ENCODE assay signal across 13 mouse cellular contexts in genomic region chr10:8055293-8055692, GRCm38 (mm10).
DNase-seq lines count a peak whose midpoint lies in the region.
"Had no signal": no experiment of that assay in that cellular context is flagged by ENCODE, and none has a peak within 500 bp of the region (broad histone marks: within the 10 kb centered on the region; RNA-seq: fewer than 3 reads in every experiment).

No protein-coding gene starts in this region.

- no peaks in the 10 kb centered on the region for H3K36me3 ChIP-seq in megakaryocyte, embryonic 14.5 days (replicated peaks; ENCODE audit: low read length)
- H3K36me3 ChIP-seq: embryonic facial prominence, embryonic 12.5 days; liver, embryonic 13.5 days; neural tube, embryonic 15.5 days had no signal

- peak; percentile 69 for DNase-seq in CD4-positive, CD25-positive, alpha-beta regulatory T cell, adult 2 months (ENCODE audit: low read depth, low spot score)
- peak; percentile 10 for DNase-seq in R1 (ENCODE audit: low read depth, low spot score)
- peak; percentile 63 to 64 for DNase-seq in thymus, postnatal 10 days (ENCODE audit: low spot score in 2 of 2)
- no peak for DNase-seq in gastrocnemius, postnatal 36 days
- DNase-seq in cerebellum, postnatal 10 days = no peak
- DNase-seq in lung, postnatal 25 days (ENCODE audit: low spot score) = no peak
- DNase-seq: adrenal gland, postnatal 10 days; cerebellum, postnatal 25 days; liver, embryonic 13.5 days; right cerebral cortex, adult 18-20 months had no signal

- H3K4me3 ChIP-seq in megakaryocyte, embryonic 14.5 days (replicated peaks) = peak overlapping the region; percentile 54
- H3K4me3 ChIP-seq: embryonic facial prominence, embryonic 12.5 days; liver, embryonic 13.5 days; neural tube, embryonic 15.5 days had no signal

- no peaks in the 10 kb centered on the region for H3K9me3 ChIP-seq in megakaryocyte, embryonic 14.5 days
- H3K9me3 ChIP-seq: embryonic facial prominence, embryonic 12.5 days; liver, embryonic 13.5 days; neural tube, embryonic 15.5 days had no signal

- H3K27me3 ChIP-seq in megakaryocyte, embryonic 14.5 days (replicated peaks) = no peaks in the 10 kb centered on the region
- H3K27me3 ChIP-seq: embryonic facial prominence, embryonic 12.5 days; liver, embryonic 13.5 days; neural tube, embryonic 15.5 days had no signal

- intact Hi-C loops in gastrocnemius, postnatal 36 days (cut with DNase I) = no loop called here

- H3K4me1 ChIP-seq in megakaryocyte, embryonic 14.5 days = peaks cover 41% of the 10 kb centered on the region
- H3K4me1 ChIP-seq: embryonic facial prominence, embryonic 12.5 days; neural tube, embryonic 15.5 days had no signal

Comparison
In these comparisons a context has a peak if more than half of its experiments do, and no peak if none do; other contexts are left out.
1. DNase-seq: peak in CD4-positive, CD25-positive, alpha-beta regulatory T cell, adult 2 months (single experiment), R1 (single experiment) and thymus, postnatal 10 days (2 of 2); none in gastrocnemius, postnatal 36 days (0 of 2), cerebellum, postnatal 10 days (0 of 2) and lung, postnatal 25 days (single experiment).